Comparison of ENCODE assay signal across 8 mouse cellular contexts in genomic region chr7:127472060-127472459, GRCm38 (mm10). TPM values are rescaled to one million over a fixed set of nuclear protein-coding genes. Genes with fewer than 3 reads are reported as not detected.
DNase-seq lines count a peak whose midpoint lies in the region; ATAC-seq and TF ChIP-seq lines count a peak whose summit lies in the region.

No protein-coding gene starts in this region.

- H3K9me3 ChIP-seq in hindbrain, embryonic 14.5 days (ENCODE audit: control insufficient read depth, low read length): no peaks in the 10 kb centered on the region
- H3K9me3 ChIP-seq in midbrain, postnatal 0 days (ENCODE audit: low read length): no peaks in the 10 kb centered on the region

- no peaks in the 10 kb centered on the region for H3K27me3 ChIP-seq in hindbrain, embryonic 14.5 days (ENCODE audit: control insufficient read depth, insufficient read depth, low read length)
- no peaks in the 10 kb centered on the region for H3K27me3 ChIP-seq in midbrain, postnatal 0 days (ENCODE audit: insufficient read depth, low read length)

- peaks cover 3% of the 10 kb centered on the region; the same call in 1 of the 2 replicates for H3K4me1 ChIP-seq in brown adipose tissue, adult 24 weeks (ENCODE audit: control insufficient read depth, insufficient read depth, insufficient read length, low read length)
- peaks cover 17% of the 10 kb centered on the region for H3K4me1 ChIP-seq in hindbrain, embryonic 14.5 days (replicated peaks; ENCODE audit: control insufficient read depth, insufficient read depth, low read length)
- no peaks in the 10 kb centered on the region for H3K4me1 ChIP-seq in midbrain, postnatal 0 days (ENCODE audit: insufficient read depth, low read length)

- intact Hi-C loops in left cerebral cortex, postnatal 25 days (cut with DNase I): loop anchor here (5.0 kb wide), 1 partner anchor 110 kb away; no protein-coding TSS in a partner anchor

- no peak for TF ChIP-seq CTCF in midbrain, postnatal 0 days (IDR thresholded peaks at IDR 0.05)

- 1% methylated on average over 7 of the region's 7 CpGs for WGBS in hindbrain, embryonic 14.5 days
- 3% methylated on average over 7 of the region's 7 CpGs for WGBS in midbrain, postnatal 0 days

- peak overlapping the region; percentile 90 for H3K27ac ChIP-seq in brown adipose tissue, adult 24 weeks (replicated peaks; ENCODE audit: low read depth, low read length)
- H3K27ac ChIP-seq in hindbrain, embryonic 14.5 days: peak overlapping the region; percentile 95
- H3K27ac ChIP-seq in midbrain, postnatal 0 days (ENCODE audit: low read depth, low read length): peak overlapping the region; percentile 94

- H3K9ac ChIP-seq in hindbrain, embryonic 14.5 days: peak overlapping the region; percentile 89
- peak overlapping the region; percentile 96 for H3K9ac ChIP-seq in midbrain, postnatal 0 days (replicated peaks; ENCODE audit: low read length, poor library complexity, severe bottlenecking)

- peaks cover 50% of the 10 kb centered on the region for H3K36me3 ChIP-seq in hindbrain, embryonic 14.5 days (replicated peaks; ENCODE audit: control insufficient read depth, insufficient read depth)
- H3K36me3 ChIP-seq in midbrain, postnatal 0 days (ENCODE audit: insufficient read depth, low read length): peaks cover 30% of the 10 kb centered on the region

- ATAC-seq in hindbrain, embryonic 14.5 days (ENCODE audit: low FRiP score): no peak
- ATAC-seq in midbrain, postnatal 0 days (ENCODE audit: low FRiP score): no peak

- peak; percentile 21 to 43 for DNase-seq in left cerebral cortex, postnatal 25 days (ENCODE audit: low spot score in 2 of 2)
- DNase-seq in left cerebral cortex, adult 18-20 months (ENCODE audit: low spot score in 2 of 2): no peak
- peak; percentile 42 for DNase-seq in hindbrain, embryonic 14.5 days (ENCODE audit: low spot score)
- DNase-seq in midbrain, postnatal 0 days (ENCODE audit: low spot score): peak; percentile 46
- no peak for DNase-seq in layer of hippocampus, adult 8-10 months (ENCODE audit: low spot score in 2 of 2)
- DNase-seq in gastrocnemius, postnatal 4 days (ENCODE audit: low spot score in 2 of 2): no peak
- DNase-seq in urinary bladder, adult 18-20 months (ENCODE audit: low spot score in 2 of 2): no peak

- H3K4me3 ChIP-seq in brown adipose tissue, adult 24 weeks (ENCODE audit: insufficient read depth, low read depth, low read length): peak overlapping the region; percentile 88
- peak overlapping the region; percentile 73 for H3K4me3 ChIP-seq in hindbrain, embryonic 14.5 days (replicated peaks; ENCODE audit: low read length)
- peak overlapping the region; percentile 81 for H3K4me3 ChIP-seq in midbrain, postnatal 0 days (ENCODE audit: low read depth, low read length)

- peak overlapping the region; percentile 91 for H3K4me2 ChIP-seq in hindbrain, embryonic 14.5 days (replicated peaks)
- peak overlapping the region; percentile 80 for H3K4me2 ChIP-seq in midbrain, postnatal 0 days (ENCODE audit: low read depth, low read length, poor library complexity, severe bottlenecking)

RNA-seq across cellular contexts. Expression of gene Fbrs, which starts 6.9 kb away (rescaled TPM):
- total RNA-seq in left cerebral cortex, postnatal 25 days (2021): 10 to 100 TPM; 56.2 to 56.9 TPM
- total RNA-seq in left cerebral cortex, adult 18-20 months (2021): 10 to 100 TPM; 54.5 to 57.8 TPM
- polyA plus RNA-seq in brown adipose tissue, adult 24 weeks (2012; ENCODE audit: insufficient read depth, insufficient read length, missing spikeins): 16.5 and 18.2 TPM in 2 replicates
- polyA plus RNA-seq in hindbrain, embryonic 14.5 days (2014; fragmentation: Nextera tagmentation; extraction: Ambion mirVana): 13.6 and 15.3 TPM in 2 replicates
- 41.0 and 44.8 TPM in 2 replicates for total RNA-seq in midbrain, postnatal 0 days (2014; rRNA removed)
- 9.6 and 11.8 TPM in 2 replicates for polyA plus RNA-seq in midbrain, postnatal 0 days (2015; fragmentation: Nextera tagmentation; extraction: Ambion mirVana)
- 10 to 100 TPM; 56.2 to 72.2 (median 65.5) TPM for total RNA-seq in layer of hippocampus, adult 8-10 months (2022)
- 10 to 100 TPM; 39.7 to 51.3 TPM for total RNA-seq in gastrocnemius, postnatal 4 days (2021)

RNA-seq across cellular contexts. Expression of gene Prr14, which starts 12.6 kb away (rescaled TPM):
- total RNA-seq in left cerebral cortex, postnatal 25 days (2021): 10 to 100 TPM; 27.1 to 32.2 TPM
- 10 to 100 TPM; 24.6 to 33.0 TPM for total RNA-seq in left cerebral cortex, adult 18-20 months (2021)
- polyA plus RNA-seq in brown adipose tissue, adult 24 weeks (2012; ENCODE audit: insufficient read depth, insufficient read length, missing spikeins): 26.0 and 27.1 TPM in 2 replicates
- polyA plus RNA-seq in hindbrain, embryonic 14.5 days (2014; fragmentation: Nextera tagmentation; extraction: Ambion mirVana): 36.1 and 37.5 TPM in 2 replicates
- total RNA-seq in midbrain, postnatal 0 days (2014; rRNA removed): 36.2 and 38.7 TPM in 2 replicates
- polyA plus RNA-seq in midbrain, postnatal 0 days (2015; fragmentation: Nextera tagmentation; extraction: Ambion mirVana): 28.2 and 28.3 TPM in 2 replicates
- total RNA-seq in layer of hippocampus, adult 8-10 months (2022): 10 to 100 TPM; 30.0 to 35.5 (median 34.0) TPM
- total RNA-seq in gastrocnemius, postnatal 4 days (2021): 10 to 100 TPM; 26.1 to 32.5 TPM

RNA-seq across cellular contexts. Expression of gene Zfp689, which starts 23.1 kb away (rescaled TPM):
- 1 to 10 TPM; 5.8 to 8.2 TPM for total RNA-seq in left cerebral cortex, postnatal 25 days (2021)
- total RNA-seq in left cerebral cortex, adult 18-20 months (2021): 1 to 10 TPM; 5.4 to 6.2 TPM
- polyA plus RNA-seq in brown adipose tissue, adult 24 weeks (2012; ENCODE audit: insufficient read depth, insufficient read length, missing spikeins): 0.40 and 1.3 TPM in 2 replicates
- polyA plus RNA-seq in hindbrain, embryonic 14.5 days (2014; fragmentation: Nextera tagmentation; extraction: Ambion mirVana): 12.9 and 14.0 TPM in 2 replicates
- 7.7 and 11.0 TPM in 2 replicates for total RNA-seq in midbrain, postnatal 0 days (2014; rRNA removed)
- 7.3 and 8.0 TPM in 2 replicates for polyA plus RNA-seq in midbrain, postnatal 0 days (2015; fragmentation: Nextera tagmentation; extraction: Ambion mirVana)
- total RNA-seq in layer of hippocampus, adult 8-10 months (2022): 1 to 10 TPM; 4.5 to 7.3 (median 5.5) TPM
- 1 to 10 TPM; 3.3 to 3.4 TPM for total RNA-seq in gastrocnemius, postnatal 4 days (2021)

RNA-seq across cellular contexts. Expression of gene Srcap, which starts 39.7 kb away (rescaled TPM):
- 100 to 1,000 TPM; 101 to 116 TPM for total RNA-seq in left cerebral cortex, postnatal 25 days (2021)
- total RNA-seq in left cerebral cortex, adult 18-20 months (2021): 10 to 100 TPM; 94.9 to 99.7 TPM
- polyA plus RNA-seq in brown adipose tissue, adult 24 weeks (2012; ENCODE audit: insufficient read depth, insufficient read length, missing spikeins): 21.6 and 24.7 TPM in 2 replicates
- 62.1 and 67.3 TPM in 2 replicates for polyA plus RNA-seq in hindbrain, embryonic 14.5 days (2014; fragmentation: Nextera tagmentation; extraction: Ambion mirVana)
- total RNA-seq in midbrain, postnatal 0 days (2014; rRNA removed): 31.7 and 50.8 TPM in 2 replicates
- 25.9 and 30.4 TPM in 2 replicates for polyA plus RNA-seq in midbrain, postnatal 0 days (2015; fragmentation: Nextera tagmentation; extraction: Ambion mirVana)
- 100 to 1,000 TPM; 118 to 139 (median 120) TPM for total RNA-seq in layer of hippocampus, adult 8-10 months (2022)
- total RNA-seq in gastrocnemius, postnatal 4 days (2021): 10 to 100 TPM; 70.3 to 78.6 TPM

RNA-seq across cellular contexts. Expression of gene Gm42715, which starts 47.3 kb away (rescaled TPM):
- 10 to 100 TPM; 10.6 to 11.6 TPM for total RNA-seq in left cerebral cortex, postnatal 25 days (2021)
- total RNA-seq in left cerebral cortex, adult 18-20 months (2021): 10 to 100 TPM in 1 of 2 experiments, 1 to 10 TPM in 1; 8.9 to 10.7 TPM
- 0.28 and 3.4 TPM in 2 replicates for polyA plus RNA-seq in brown adipose tissue, adult 24 weeks (2012; ENCODE audit: insufficient read depth, insufficient read length, missing spikeins)
- polyA plus RNA-seq in hindbrain, embryonic 14.5 days (2014; fragmentation: Nextera tagmentation; extraction: Ambion mirVana): 15.6 TPM in 2 replicates
- 19.6 and 32.1 TPM in 2 replicates for total RNA-seq in midbrain, postnatal 0 days (2014; rRNA removed)
- polyA plus RNA-seq in midbrain, postnatal 0 days (2015; fragmentation: Nextera tagmentation; extraction: Ambion mirVana): 9.0 and 11.4 TPM in 2 replicates
- total RNA-seq in layer of hippocampus, adult 8-10 months (2022): 10 to 100 TPM in 1 of 4 experiments, 1 to 10 TPM in 3; 8.1 to 17.1 (median 9.6) TPM
- total RNA-seq in gastrocnemius, postnatal 4 days (2021): 10 to 100 TPM; 15.0 to 19.1 TPM

Comparison
In these comparisons a context has a peak if more than half of its experiments do, and no peak if none do; other contexts are left out.
1. DNase-seq: peak in left cerebral cortex, postnatal 25 days (2 of 2), hindbrain, embryonic 14.5 days (single experiment) and midbrain, postnatal 0 days (single experiment); none in left cerebral cortex, adult 18-20 months (0 of 2), layer of hippocampus, adult 8-10 months (0 of 2), gastrocnemius, postnatal 4 days (0 of 2) and urinary bladder, adult 18-20 months (0 of 2).
2. Peak in every context shown above with its lines, with median percentiles within 50 percentile points of each other: H3K27ac ChIP-seq and H3K4me3 ChIP-seq.